Mouse (Mus musculus) heart, postnatal 25 days (tissue): ENCODE results near the gene Gm20532. TPM values are rescaled to one million over a fixed set of nuclear protein-coding genes. Genes with fewer than 3 reads are reported as not detected.
"Not testable (repeated sequence)": the region's sequence is repeated elsewhere in the genome, so short reads cannot be mapped to it uniquely, and the experiment has no call there.

Source experiments
- DNase-seq: peaks from one replicate; pipeline ENCODE4 v3.0.0; 2022; ENCODE audit warnings: low spot score
- intact Hi-C: fragments of 180-260 bp; cut with DNase I; formaldehyde crosslinking; loops from one replicate; pipeline ENCODE4 v1.15.1; 2025
- total RNA-seq, 2 experiments: library from RNA; stranded (reverse); gene quantifications; 2 replicates each; pipeline ENCODE4 v1.2.3; 2021

Gm20532 gene
- total RNA-seq, 2 experiments from 2014 or later = not detected

GRCm38 (mm10) chr2:26636325-26636635 lies 49.8 kb downstream of the Gm20532 start:
- DNase-seq = no peak
- intact Hi-C loops = no loop called here

- no peak for DNase-seq
- intact Hi-C loops = no loop called here
Observed at GRCm38 (mm10) chr2:26637316-26637932, 51.0 kb downstream of the Gm20532 start.

- DNase-seq = no peak
- intact Hi-C loops = no loop called here
Observed at GRCm38 (mm10) chr2:26638039-26638438, 51.6 kb downstream of the Gm20532 start.

- DNase-seq = no peak
- intact Hi-C loops = no loop called here
Observed at GRCm38 (mm10) chr2:26638572-26638971, 52.1 kb downstream of the Gm20532 start.

- intact Hi-C loops = no loop called here
- no peak for DNase-seq
Observed at GRCm38 (mm10) chr2:26639083-26639482, 52.6 kb downstream of the Gm20532 start.

GRCm38 (mm10) chr2:26639838-26640830 lies 53.7 kb downstream of the Gm20532 start:
- intact Hi-C loops = loop anchor here (2.0 kb wide), 3 partner anchors 37 to 261 kb away; no protein-coding TSS in a partner anchor
- DNase-seq = peak; percentile 90

GRCm38 (mm10) chr2:26641006-26641647 lies 54.7 kb downstream of the Gm20532 start:
- intact Hi-C loops = loop anchor here (2.0 kb wide), 3 partner anchors 38 to 260 kb away; no protein-coding TSS in a partner anchor
- no peak for DNase-seq

GRCm38 (mm10) chr2:26643942-26644341 lies 57.5 kb downstream of the Gm20532 start:
- no peak for DNase-seq
- intact Hi-C loops = no loop called here

- intact Hi-C loops = loop anchor here (5.0 kb wide), 2 partner anchors 391 to 591 kb away; no protein-coding TSS in a partner anchor
- peak; percentile 54 for DNase-seq
Observed at GRCm38 (mm10) chr2:26646643-26647293, 60.3 kb downstream of the Gm20532 start.

GRCm38 (mm10) chr2:26654687-26655086 lies 68.2 kb downstream of the Gm20532 start:
- intact Hi-C loops = no loop called here
- no peak for DNase-seq

GRCm38 (mm10) chr2:26657426-26657825 lies 71.0 kb downstream of the Gm20532 start:
- intact Hi-C loops = no loop called here
- no peak for DNase-seq

- intact Hi-C loops = no loop called here
- no peak for DNase-seq
Observed at GRCm38 (mm10) chr2:26661143-26661752, 74.8 kb downstream of the Gm20532 start.

- DNase-seq = no peak
- intact Hi-C loops = no loop called here
Observed at GRCm38 (mm10) chr2:26661768-26662508, 75.5 kb downstream of the Gm20532 start.

GRCm38 (mm10) chr2:26662509-26662882 lies 76.1 kb downstream of the Gm20532 start:
- intact Hi-C loops = no loop called here
- no peak for DNase-seq

GRCm38 (mm10) chr2:26663112-26663511 lies 76.7 kb downstream of the Gm20532 start:
- intact Hi-C loops = no loop called here
- no peak for DNase-seq

GRCm38 (mm10) chr2:26663551-26663950 lies 77.1 kb downstream of the Gm20532 start:
- DNase-seq, intact Hi-C loops: not testable (repeated sequence)

GRCm38 (mm10) chr2:26668746-26669145 lies 82.3 kb downstream of the Gm20532 start:
- no peak for DNase-seq
- intact Hi-C loops = no loop called here

GRCm38 (mm10) chr2:26671182-26671581 lies 84.7 kb downstream of the Gm20532 start, which contains the start of gene Lcn4:
Lcn4 (minus strand) TSS chr2:26671282.
- intact Hi-C loops = no loop called here
- DNase-seq = no peak
